Mouse (Mus musculus): ENCODE results near the gene Nfatc3.

- no peak for TF ChIP-seq CTCF (IDR thresholded peaks at IDR 0.05; ENCODE audit: low read depth)
- TF ChIP-seq EP300 (optimal IDR thresholded peaks at IDR 0.05) = no peak
Observed at GRCm38 (mm10) chr8:106173566-106173965, 114.9 kb downstream of the Nfatc3 start.

Measured in stomach, postnatal 0 days (tissue).